Mouse (Mus musculus) neural tube, embryonic 11.5 days (tissue): ENCODE data around the gene Iars2. TPM values are rescaled to one million over a fixed set of nuclear protein-coding genes. Genes with fewer than 3 reads are reported as not detected.

ENCODE experiments used
- ATAC-seq: fragments of 200-750 bp; cut with Nextera tagmentation; 2 replicates; pipeline ENCODE4 v1.8.0; 2017; ENCODE audit warnings: moderate number of reproducible peaks, mild to moderate bottlenecking, moderate TSS enrichment, moderate library complexity; ENCODE audit not compliant: insufficient read depth, low FRiP score, low TSS enrichment
- DNase-seq: peaks from one replicate; pipeline ENCODE4 v3.0.0-alpha.2; 2015; ENCODE audit warnings: low spot score
- H3K27ac ChIP-seq: fragments of 300-500 bp; sonication (generic); 2 replicates; pipeline ENCODE4 v1.5.1; 2014; ENCODE audit warnings: low read depth, mild to moderate bottlenecking, low read length
- H3K27me3 ChIP-seq: fragments of 300-500 bp; sonication (generic); 2 replicates; pipeline ENCODE4 v1.6.1; 2014; ENCODE audit warnings: mild to moderate bottlenecking, low read length, mixed read lengths; ENCODE audit not compliant: control insufficient read depth, insufficient read depth
- H3K36me3 ChIP-seq: fragments of 300-500 bp; sonication (generic); 2 replicates; pipeline ENCODE4 v1.6.1; 2014; ENCODE audit warnings: mild to moderate bottlenecking, low read length, moderate library complexity, mixed read lengths; ENCODE audit not compliant: control insufficient read depth, insufficient read depth
- H3K4me1 ChIP-seq: fragments of 300-500 bp; sonication (generic); 2 replicates; pipeline ENCODE4 v1.6.1; 2014; ENCODE audit warnings: low read length, mixed read lengths; ENCODE audit not compliant: control insufficient read depth, insufficient read depth
- H3K4me2 ChIP-seq: fragments of 300-500 bp; sonication (generic); 2 replicates; pipeline ENCODE4 v1.6.1; 2014; ENCODE audit warnings: low read depth, mild to moderate bottlenecking, moderate library complexity
- H3K4me3 ChIP-seq: fragments of 300-500 bp; sonication (generic); 2 replicates; pipeline ENCODE4 v1.5.1; 2014; ENCODE audit warnings: low read depth, low read length
- H3K9ac ChIP-seq: fragments of 300-500 bp; sonication (generic); 2 replicates; pipeline ENCODE4 v1.6.1; 2014; ENCODE audit warnings: mild to moderate bottlenecking, low read length
- H3K9me3 ChIP-seq: fragments of 300-500 bp; sonication (generic); 2 replicates; pipeline ENCODE4 v1.6.1; 2016; ENCODE audit warnings: low read length; ENCODE audit not compliant: control insufficient read depth
- WGBS: fragments of 180-500 bp; shearing (Covaris S2); extraction: QIAGEN DNeasy Blood & Tissue Kit; methylation state at CpG from one replicate; pipeline ENCODE4 v1.1.7; 2014; 5-methylcytosine and 5-hydroxymethylcytosine counted together
- polyA plus RNA-seq: library from polyadenylated mRNA; unstranded; fragments of >200 nt; fragmentation: Nextera tagmentation; extraction: Ambion mirVana; gene quantifications from 2 replicates; pipeline ENCODE4 v1.2.1, GENCODE M21; 2014

The Iars2 gene
- polyA plus RNA-seq, 1 experiment from 2014 or later, result 27.0 TPM

GRCm38 (mm10) chr1:185358211-185358610, 29.0 kb upstream of the Iars2 start:
- ATAC-seq, result no peak
- 90% methylated on average over 4 of the region's 4 CpGs for WGBS

GRCm38 (mm10) chr1:185356246-185356645, 27.1 kb upstream of the Iars2 start:
- 95% methylated on average over 8 of the region's 8 CpGs for WGBS
- DNase-seq, result no peak
- no peaks in the 10 kb centered on the region for H3K4me1 ChIP-seq

More at GRCm38 (mm10) chr1:185358211-185358610, 29.0 kb upstream of the Iars2 start:
- H3K27me3 ChIP-seq, result no peaks in the 10 kb centered on the region
- H3K9me3 ChIP-seq, result no peaks in the 10 kb centered on the region
- DNase-seq, result no peak
- peaks cover 2% of the 10 kb centered on the region; the same call in 1 of the 2 replicates for H3K36me3 ChIP-seq
- no peak overlapping the region for H3K27ac ChIP-seq
- H3K4me3 ChIP-seq, result no peak overlapping the region
- H3K4me2 ChIP-seq, result no peak overlapping the region
- no peaks in the 10 kb centered on the region for H3K4me1 ChIP-seq
- no peak overlapping the region for H3K9ac ChIP-seq

DNA sequence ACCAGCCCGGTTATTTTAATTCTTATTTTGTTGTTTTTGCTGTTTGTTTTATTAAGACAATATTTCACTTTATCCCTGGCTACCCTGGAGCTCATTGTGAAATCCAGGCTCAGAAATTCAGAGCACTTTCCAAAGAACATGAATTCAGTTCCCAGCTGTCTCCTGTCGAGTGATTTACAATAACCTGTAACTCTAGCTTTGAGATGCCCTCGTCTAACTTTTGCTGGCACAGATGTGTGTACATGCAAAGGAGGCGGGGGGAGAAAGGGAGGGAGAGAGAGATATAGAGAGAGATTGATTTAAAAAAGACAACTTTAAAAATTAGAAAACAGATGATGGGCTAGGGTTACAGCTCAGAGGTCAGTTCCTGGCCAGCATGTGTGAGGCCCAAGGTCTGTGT, 25.5 kb upstream of the Iars2 start:
- Histone ChIP-seq H3K36me3 (peaks cover 4% of the 10 kb centered on the region), H3K27ac (no peak overlapping the region), H3K4me2 (no peak overlapping the region), H3K9ac (no peak overlapping the region), H3K4me1 (no peaks in the 10 kb centered on the region), H3K4me3 (no peak overlapping the region), H3K9me3 (no peaks in the 10 kb centered on the region), H3K27me3 (no peaks in the 10 kb centered on the region)
- DNase-seq (no peak), ATAC-seq (no peak)
- WGBS, result 83% methylated on average over 4 of the region's 4 CpGs

More at GRCm38 (mm10) chr1:185356246-185356645, 27.1 kb upstream of the Iars2 start:
- H3K27ac ChIP-seq, result no peak overlapping the region
- H3K9me3 ChIP-seq, result no peaks in the 10 kb centered on the region
- H3K4me2 ChIP-seq, result no peak overlapping the region
- H3K36me3 ChIP-seq, result peaks cover 2% of the 10 kb centered on the region; the same call in 1 of the 2 replicates
- no peaks in the 10 kb centered on the region for H3K27me3 ChIP-seq
- ATAC-seq, result no peak
- H3K4me3 ChIP-seq, result no peak overlapping the region
- no peak overlapping the region for H3K9ac ChIP-seq

GRCm38 (mm10) chr1:185353351-185353750, 24.2 kb upstream of the Iars2 start:
- H3K4me3 ChIP-seq, result no peak overlapping the region
- no peak overlapping the region for H3K27ac ChIP-seq
- H3K27me3 ChIP-seq, result no peaks in the 10 kb centered on the region
- H3K4me1 ChIP-seq, result no peaks in the 10 kb centered on the region
- peaks cover 7% of the 10 kb centered on the region for H3K36me3 ChIP-seq
- DNase-seq (no peak), ATAC-seq (no peak)
- no peak overlapping the region for H3K9ac ChIP-seq
- no peaks in the 10 kb centered on the region for H3K9me3 ChIP-seq
- no peak overlapping the region for H3K4me2 ChIP-seq
- WGBS, result 96% methylated on average over 8 of the region's 8 CpGs

DNA sequence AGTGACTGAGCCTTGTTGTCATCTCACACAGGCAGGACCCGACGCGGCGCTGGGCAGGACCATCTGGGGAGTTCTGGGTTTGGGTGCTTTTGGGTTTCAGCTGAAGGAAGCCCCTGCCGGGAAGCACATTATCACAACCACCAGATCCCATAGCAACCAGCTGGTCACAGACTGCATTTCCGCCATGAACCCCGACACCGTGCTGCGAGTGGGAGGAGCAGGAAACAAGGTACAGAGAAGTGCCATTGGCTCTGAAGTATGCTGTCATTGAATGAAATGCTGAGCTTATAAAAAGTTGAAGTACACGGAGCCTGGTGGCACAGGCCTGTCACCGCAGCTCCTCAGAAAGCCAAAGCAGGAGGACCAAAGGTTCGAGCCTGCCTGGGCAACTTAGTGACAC, 23.0 kb upstream of the Iars2 start:
- 91% methylated on average over 12 of the region's 12 CpGs for WGBS
- no peak for DNase-seq
- Histone ChIP-seq H3K27ac (no peak overlapping the region), H3K36me3 (peaks cover 7% of the 10 kb centered on the region), H3K4me3 (no peak overlapping the region), H3K4me1 (no peaks in the 10 kb centered on the region), H3K9me3 (no peaks in the 10 kb centered on the region), H3K9ac (no peak overlapping the region), H3K27me3 (no peaks in the 10 kb centered on the region), H3K4me2 (no peak overlapping the region)
- no peak for ATAC-seq

DNA sequence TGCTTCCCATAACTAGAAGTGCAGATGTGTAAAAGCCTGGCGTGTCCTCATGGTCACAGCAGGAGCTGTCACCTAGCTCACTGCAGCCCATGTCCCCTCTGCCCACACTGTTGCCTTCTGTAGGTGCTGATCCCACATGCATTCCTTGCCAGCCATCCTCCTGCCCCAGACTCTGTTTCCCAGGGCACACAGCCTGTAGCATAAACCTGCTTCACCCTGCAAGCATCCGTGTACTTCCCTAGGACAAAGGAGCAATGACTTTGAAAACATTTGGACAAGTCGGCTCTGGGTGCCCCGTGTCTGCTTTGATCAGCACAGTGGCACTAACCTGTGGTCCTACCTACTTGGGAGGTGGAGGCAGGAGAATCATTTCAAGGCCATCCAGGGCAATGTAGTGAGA, 21.4 kb upstream of the Iars2 start:
- H3K27ac ChIP-seq, result no peak overlapping the region
- H3K36me3 ChIP-seq, result peaks cover 9% of the 10 kb centered on the region
- H3K27me3 ChIP-seq, result no peaks in the 10 kb centered on the region
- H3K9ac ChIP-seq, result no peak overlapping the region
- DNase-seq (no peak), ATAC-seq (no peak)
- H3K4me1 ChIP-seq, result no peaks in the 10 kb centered on the region
- H3K4me3 ChIP-seq, result no peak overlapping the region
- WGBS, result 94% methylated on average over 4 of the region's 4 CpGs
- H3K9me3 ChIP-seq, result no peaks in the 10 kb centered on the region
- no peak overlapping the region for H3K4me2 ChIP-seq

DNA sequence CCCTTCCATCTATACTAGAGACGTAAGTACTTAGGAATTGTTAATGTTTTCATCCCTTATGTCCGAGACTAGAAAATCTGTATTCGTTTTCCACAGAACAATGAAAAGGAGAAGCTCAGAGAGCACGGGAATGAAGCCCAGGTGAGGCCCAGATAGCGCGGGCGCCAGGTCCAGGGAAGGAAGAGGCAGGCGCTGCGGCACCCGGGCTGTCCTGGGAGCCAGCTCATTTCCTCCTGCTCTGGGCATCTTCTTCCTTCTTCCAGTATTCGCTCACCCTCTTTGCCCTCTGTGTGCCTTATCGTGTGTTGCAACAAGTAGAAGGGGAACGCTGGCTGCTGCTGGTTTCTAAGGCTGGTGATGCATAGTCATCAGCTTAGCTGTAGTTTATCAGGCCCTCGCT, 20.5 kb upstream of the Iars2 start:
- H3K36me3 ChIP-seq, result peaks cover 7% of the 10 kb centered on the region
- ATAC-seq (no peak), DNase-seq (no peak)
- H3K9me3 ChIP-seq, result no peaks in the 10 kb centered on the region
- no peaks in the 10 kb centered on the region for H3K27me3 ChIP-seq
- H3K4me3 ChIP-seq, result no peak overlapping the region
- no peak overlapping the region for H3K4me2 ChIP-seq
- H3K27ac ChIP-seq, result no peak overlapping the region
- H3K4me1 ChIP-seq, result no peaks in the 10 kb centered on the region
- no peak overlapping the region for H3K9ac ChIP-seq
- 97% methylated on average over 14 of the region's 14 CpGs for WGBS

DNA sequence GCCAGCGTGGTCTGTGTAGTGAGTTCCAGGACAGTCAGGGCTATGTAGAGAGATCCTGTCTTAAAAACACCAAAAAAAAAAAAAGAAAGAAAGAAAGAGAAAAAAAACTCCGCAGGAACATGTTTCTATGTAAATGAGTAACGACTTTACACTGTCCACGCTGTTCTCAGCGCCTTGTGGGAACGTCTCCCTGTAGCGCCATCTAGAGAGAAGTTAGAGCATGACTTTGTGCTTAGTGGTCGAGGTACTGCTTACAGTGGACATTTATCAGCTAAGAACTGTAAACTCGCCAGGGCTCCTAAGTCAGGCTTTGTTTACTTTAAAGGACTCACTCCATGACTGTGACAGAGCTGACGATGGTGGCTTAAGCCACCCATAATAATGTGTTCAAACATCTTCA, 17.0 kb upstream of the Iars2 start:
- no peaks in the 10 kb centered on the region for H3K9me3 ChIP-seq
- 80% methylated on average over 10 of the region's 10 CpGs for WGBS
- ATAC-seq (no peak), DNase-seq (no peak)
- no peak overlapping the region for H3K4me3 ChIP-seq
- no peaks in the 10 kb centered on the region for H3K4me1 ChIP-seq
- H3K4me2 ChIP-seq, result no peak overlapping the region
- H3K36me3 ChIP-seq, result peaks cover 11% of the 10 kb centered on the region
- H3K27ac ChIP-seq, result no peak overlapping the region
- H3K9ac ChIP-seq, result no peak overlapping the region
- H3K27me3 ChIP-seq, result no peaks in the 10 kb centered on the region

GRCm38 (mm10) chr1:185343422-185343821, 14.2 kb upstream of the Iars2 start:
- no peak overlapping the region for H3K4me3 ChIP-seq
- 85% methylated on average over 8 of the region's 8 CpGs for WGBS
- no peaks in the 10 kb centered on the region for H3K27me3 ChIP-seq
- H3K4me2 ChIP-seq, result no peak overlapping the region
- DNase-seq, result no peak
- H3K9me3 ChIP-seq, result no peaks in the 10 kb centered on the region
- H3K4me1 ChIP-seq, result no peaks in the 10 kb centered on the region
- H3K36me3 ChIP-seq, result peaks cover 10% of the 10 kb centered on the region
- no peak overlapping the region for H3K9ac ChIP-seq
- ATAC-seq, result no peak
- H3K27ac ChIP-seq, result no peak overlapping the region
